Mouse (Mus musculus) cerebellum, adult 2 months (tissue): Measurements from ENCODE around the gene St6galnac6.
A peak's percentile ranks its signal among the peaks of the same experiment; 100 is the strongest.

ENCODE experiments used
- CTCF ChIP-seq: fragments of 200-500 bp; IDR thresholded peaks from 2 replicates; pipeline ENCODE4 v1.5.1; 2011; ENCODE audit warnings: low read depth, mild to moderate bottlenecking, control low read depth, low read length, moderate library complexity, borderline replicate concordance; ENCODE audit not compliant: insufficient read depth
- POLR2A ChIP-seq: fragments of 200-500 bp; IDR thresholded peaks from 2 replicates; pipeline ENCODE4 v1.6.1; 2011; ENCODE audit warnings: low read length, control low read depth, borderline replicate concordance; ENCODE audit not compliant: insufficient read depth

GRCm38 (mm10) chr2:32566536-32567063, 32.9 kb upstream of the St6galnac6 start:
- TF ChIP-seq CTCF (peak; percentile 95), POLR2A (no peak)
